Mouse (Mus musculus) embryonic facial prominence, embryonic 10.5 days (tissue): ENCODE measurements around the gene Acsl5. TPM values are rescaled to one million over a fixed set of nuclear protein-coding genes. Genes with fewer than 3 reads are reported as not detected.

Source experiments
- DNase-seq: peaks from one replicate; pipeline ENCODE4 v3.0.0-alpha.2; 2017; ENCODE audit warnings: low spot score
- H3K27ac ChIP-seq: fragments of 300-500 bp; sonication (generic); replicated peaks from 2 replicates; pipeline ENCODE4 v1.5.1; 2016; ENCODE audit warnings: mild to moderate bottlenecking
- H3K27me3 ChIP-seq: fragments of 300-500 bp; sonication (generic); replicated peaks from 2 replicates; pipeline ENCODE4 v1.6.1; 2016; ENCODE audit warnings: low read depth, mild to moderate bottlenecking; ENCODE audit not compliant: poor library complexity, severe bottlenecking
- H3K36me3 ChIP-seq: fragments of 300-500 bp; sonication (generic); replicated peaks from 2 replicates; pipeline ENCODE4 v1.6.1; 2016; ENCODE audit warnings: mild to moderate bottlenecking, moderate library complexity
- H3K4me1 ChIP-seq: fragments of 300-500 bp; sonication (generic); 2 replicates; pipeline ENCODE4 v1.6.1; 2016
- H3K4me3 ChIP-seq: fragments of 300-500 bp; sonication (generic); 2 replicates; pipeline ENCODE4 v1.5.1; 2016; ENCODE audit warnings: mild to moderate bottlenecking, moderate library complexity
- H3K9me3 ChIP-seq: fragments of 300-500 bp; sonication (generic); 2 replicates; pipeline ENCODE4 v1.6.1; 2016; ENCODE audit warnings: mild to moderate bottlenecking
- WGBS: fragments of 180-500 bp; shearing (Covaris S2); methylation state at CpG from one replicate; pipeline ENCODE4 v1.1.7; 2016; 5-methylcytosine and 5-hydroxymethylcytosine counted together
- polyA plus RNA-seq: library from polyadenylated mRNA; unstranded; fragments of >200 nt; fragmentation: Nextera tagmentation; extraction: Ambion mirVana; gene quantifications from 2 replicates; pipeline ENCODE4 v1.2.1, GENCODE M21; 2016

Acsl5 gene
- polyA plus RNA-seq, 1 experiment from 2014 or later, result 27.4 TPM

DNA sequence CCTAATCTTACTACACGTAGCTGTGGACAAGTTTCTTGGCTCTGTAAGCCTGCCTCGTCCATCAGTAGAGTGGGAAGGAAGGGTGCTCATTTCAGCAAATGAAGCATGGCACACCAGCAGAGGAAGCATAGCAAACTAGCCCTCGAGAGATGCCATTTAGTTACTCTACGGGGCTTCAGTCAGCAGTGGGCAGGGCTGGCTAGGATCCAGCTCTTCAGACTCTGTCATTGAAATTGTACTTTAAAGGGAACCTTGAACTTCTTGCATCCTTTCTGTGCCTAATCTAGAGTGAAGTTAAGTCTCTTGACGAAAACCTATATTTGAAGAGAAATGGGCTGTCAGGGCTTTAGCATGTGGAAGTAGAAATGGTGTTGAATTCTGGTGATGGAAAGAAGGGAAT is 67.8 kb downstream of the Acsl5 start:
- Histone ChIP-seq H3K27ac (no peak overlapping the region), H3K36me3 (peaks cover 24% of the 10 kb centered on the region), H3K9me3 (no peaks in the 10 kb centered on the region), H3K27me3 (no peaks in the 10 kb centered on the region), H3K4me1 (peaks cover 18% of the 10 kb centered on the region), H3K4me3 (no peak overlapping the region)
- DNase-seq, result no peak
- WGBS, result 83% methylated on average over 5 of the region's 5 CpGs

DNA sequence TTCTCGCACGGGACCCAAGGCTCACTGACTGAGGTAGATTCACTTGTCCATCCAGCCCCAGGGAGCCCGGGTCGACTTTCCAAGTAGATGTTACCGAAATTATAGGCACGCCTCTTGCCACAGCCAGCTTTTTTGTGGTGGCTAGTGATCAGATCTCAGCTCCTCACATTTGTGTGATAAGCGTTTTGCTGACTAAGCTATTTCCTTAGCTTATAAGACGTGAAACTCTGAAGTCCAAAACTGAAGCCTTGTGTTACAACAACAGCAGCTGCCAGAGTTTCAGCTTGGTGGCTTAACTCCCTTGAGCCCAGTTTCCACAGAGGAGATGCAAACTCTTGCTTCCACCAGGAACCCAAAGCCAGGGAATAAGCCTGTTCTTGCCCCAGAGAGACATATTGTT is 70.9 kb downstream of the Acsl5 start:
- H3K36me3 ChIP-seq, result peaks cover 25% of the 10 kb centered on the region
- WGBS, result 93% methylated on average over 8 of the region's 8 CpGs
- no peaks in the 10 kb centered on the region for H3K27me3 ChIP-seq
- DNase-seq, result no peak
- H3K9me3 ChIP-seq, result no peaks in the 10 kb centered on the region
- no peak overlapping the region for H3K4me3 ChIP-seq
- H3K4me1 ChIP-seq, result no peaks in the 10 kb centered on the region; the same call in 1 of the 2 replicates
- no peak overlapping the region for H3K27ac ChIP-seq

DNA sequence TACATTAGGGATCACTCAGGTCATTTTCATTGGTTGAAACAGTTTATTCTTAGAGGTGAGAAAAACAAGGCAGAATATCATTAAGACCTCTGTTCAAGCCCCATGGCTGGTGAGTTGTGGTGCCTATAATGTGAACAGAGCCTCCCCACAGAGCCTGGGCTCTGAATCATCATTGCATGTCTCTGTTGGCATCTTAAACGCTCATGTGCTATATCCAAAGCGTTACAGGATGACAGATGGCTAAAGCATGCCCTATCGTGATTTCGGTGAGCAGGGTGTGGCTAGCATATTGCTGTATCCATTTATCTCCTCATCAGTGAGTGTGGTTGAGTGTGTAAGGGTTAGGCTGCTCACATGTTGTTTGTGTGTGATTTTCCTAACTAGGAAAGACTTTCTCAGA is 75.8 kb downstream of the Acsl5 start:
- WGBS, result 91% methylated on average over 4 of the region's 4 CpGs
- H3K4me1 ChIP-seq, result no peaks in the 10 kb centered on the region
- H3K36me3 ChIP-seq, result peaks cover 54% of the 10 kb centered on the region

DNA sequence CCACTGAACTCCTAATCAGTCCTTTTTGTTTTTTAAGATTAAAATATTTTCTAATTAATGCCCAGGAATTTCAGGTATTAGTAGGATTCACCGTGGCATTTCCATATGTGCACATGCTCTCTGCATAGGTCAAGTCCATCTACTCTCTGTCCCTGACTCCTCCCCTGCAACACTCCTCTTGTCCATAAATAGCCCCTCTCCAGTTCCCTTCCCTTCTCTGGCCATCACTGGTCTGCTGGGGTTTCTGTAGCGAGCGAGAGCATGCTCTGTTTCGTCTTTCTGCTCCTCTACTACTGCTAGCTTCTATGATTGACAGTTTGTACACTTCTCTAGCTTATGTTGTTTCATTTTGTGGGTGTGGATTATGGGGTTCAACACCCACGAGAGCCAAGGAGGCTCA is 80.0 kb downstream of the Acsl5 start:
- DNase-seq, result no peak
- H3K36me3 ChIP-seq, result peaks cover 37% of the 10 kb centered on the region
- H3K4me1 ChIP-seq, result no peaks in the 10 kb centered on the region
- WGBS, result 89% methylated on average over 5 of the region's 5 CpGs
- H3K27me3 ChIP-seq, result no peaks in the 10 kb centered on the region
- no peaks in the 10 kb centered on the region for H3K9me3 ChIP-seq
- no peak overlapping the region for H3K27ac ChIP-seq
- no peak overlapping the region for H3K4me3 ChIP-seq

More for the DNA sequence above, 75.8 kb downstream of the Acsl5 start:
- no peaks in the 10 kb centered on the region for H3K27me3 ChIP-seq
- no peak for DNase-seq
- H3K9me3 ChIP-seq, result no peaks in the 10 kb centered on the region
- H3K4me3 ChIP-seq, result no peak overlapping the region
- no peak overlapping the region for H3K27ac ChIP-seq

DNA sequence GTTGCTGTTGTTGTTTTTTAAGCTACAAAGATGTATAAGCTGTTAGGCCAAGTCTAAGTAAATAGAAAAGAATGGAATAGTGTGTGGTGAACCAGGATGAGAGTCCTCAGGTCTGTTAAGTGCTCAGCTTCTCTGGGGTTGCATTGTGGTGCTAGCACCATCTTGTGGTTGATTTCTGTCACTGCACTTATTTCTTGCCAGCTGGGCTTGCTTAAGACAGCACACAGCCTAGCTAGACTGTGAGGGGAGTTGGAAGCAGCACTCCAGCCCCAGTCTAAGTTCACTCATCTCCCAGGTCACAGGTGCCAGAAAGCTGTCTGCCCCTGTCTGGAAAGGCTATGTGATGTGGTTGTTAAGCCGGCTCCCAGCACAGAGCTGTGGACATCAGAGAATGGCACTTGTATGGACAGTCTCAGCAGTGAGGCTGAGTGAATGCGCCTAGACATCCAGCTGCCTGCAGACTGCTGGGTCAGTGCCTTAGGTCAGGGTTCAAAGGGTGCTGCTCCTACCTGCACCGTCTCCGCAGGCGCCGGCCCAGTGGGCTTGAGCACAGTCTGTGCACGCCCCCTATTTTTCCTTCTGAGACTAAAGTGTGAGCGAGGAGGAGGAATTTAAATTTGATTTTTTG is 81.0 kb downstream of the Acsl5 start:
- H3K36me3 ChIP-seq, result peaks cover 37% of the 10 kb centered on the region
- H3K27me3 ChIP-seq, result no peaks in the 10 kb centered on the region
- H3K9me3 ChIP-seq, result no peaks in the 10 kb centered on the region
- no peak overlapping the region for H3K4me3 ChIP-seq
- no peaks in the 10 kb centered on the region for H3K4me1 ChIP-seq
- H3K27ac ChIP-seq, result no peak overlapping the region
- DNase-seq, result peak; percentile 68
- 87% methylated on average over 8 of the region's 8 CpGs for WGBS

DNA sequence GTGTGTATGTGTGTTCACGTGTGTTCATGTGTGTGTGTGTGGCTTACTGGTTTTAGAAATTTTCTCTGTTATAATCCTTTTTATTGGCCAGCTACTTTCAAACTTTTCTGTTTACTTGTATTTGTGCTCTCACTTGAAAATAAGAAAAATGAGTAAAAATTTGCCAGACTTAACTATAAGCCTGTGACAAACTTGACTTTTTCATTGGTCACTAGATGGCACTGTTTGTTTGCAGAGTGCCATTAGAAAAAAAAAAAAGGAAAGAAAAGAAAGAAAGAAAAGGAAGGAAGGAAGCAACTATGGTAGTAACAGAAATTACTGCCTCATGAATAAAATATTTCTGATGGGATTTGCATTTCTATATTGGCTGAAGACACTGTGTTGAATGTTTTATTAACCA is 84.1 kb downstream of the Acsl5 start:
- WGBS, result 90% methylated on average over 1 of the region's 1 CpGs
- H3K4me3 ChIP-seq, result no peak overlapping the region
- peaks cover 10% of the 10 kb centered on the region for H3K36me3 ChIP-seq
- no peak for DNase-seq
- no peaks in the 10 kb centered on the region for H3K9me3 ChIP-seq
- H3K27ac ChIP-seq, result no peak overlapping the region
- H3K4me1 ChIP-seq, result no peaks in the 10 kb centered on the region
- H3K27me3 ChIP-seq, result no peaks in the 10 kb centered on the region

DNA sequence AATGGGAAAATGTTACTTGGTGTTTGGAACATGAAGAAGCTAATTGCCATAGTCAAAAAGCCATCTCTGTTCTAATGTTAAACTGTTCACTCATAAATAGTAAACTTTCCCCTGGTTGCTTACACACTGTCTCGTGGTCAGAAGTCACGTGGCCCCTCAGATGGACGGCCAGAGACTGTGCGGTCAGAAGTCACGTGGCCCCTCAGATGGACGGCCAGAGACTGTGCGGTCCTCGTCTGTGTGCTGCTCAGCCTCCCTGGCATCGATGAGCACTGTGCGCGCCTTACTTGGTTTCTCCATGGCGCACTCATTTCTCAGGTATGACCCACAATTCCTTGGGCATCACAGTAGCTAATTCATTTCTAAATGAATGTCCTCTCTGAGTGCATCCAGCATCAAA is 84.7 kb downstream of the Acsl5 start:
- WGBS, result 88% methylated on average over 12 of the region's 12 CpGs
- no peak for DNase-seq

DNA sequence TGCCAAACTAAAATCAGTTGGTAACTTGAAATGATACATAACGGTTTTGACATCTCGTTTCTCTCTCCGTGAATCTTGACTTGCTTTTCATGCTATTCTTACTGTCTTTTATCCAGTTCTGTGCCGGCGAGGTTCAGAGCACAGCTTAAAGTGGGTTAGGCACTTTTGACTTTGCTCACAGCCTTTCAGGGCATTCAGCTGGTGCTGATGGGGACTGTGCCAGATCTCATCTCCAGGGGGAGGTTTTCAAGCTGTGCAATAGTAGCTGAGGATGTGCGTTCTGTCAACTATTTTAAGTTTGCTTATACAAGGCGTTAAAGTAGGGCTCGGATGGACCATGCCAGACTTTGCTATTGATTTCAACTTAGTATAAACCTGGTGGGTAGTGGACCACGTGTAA is 85.3 kb downstream of the Acsl5 start:
- no peak for DNase-seq
- no peaks in the 10 kb centered on the region for H3K9me3 ChIP-seq
- no peak overlapping the region for H3K27ac ChIP-seq
- no peaks in the 10 kb centered on the region for H3K4me1 ChIP-seq
- no peaks in the 10 kb centered on the region for H3K27me3 ChIP-seq
- peaks cover 4% of the 10 kb centered on the region; the same call in 1 of the 2 replicates for H3K36me3 ChIP-seq
- WGBS, result 87% methylated on average over 9 of the region's 9 CpGs
- no peak overlapping the region for H3K4me3 ChIP-seq

More for the DNA sequence above, 84.7 kb downstream of the Acsl5 start:
- Histone ChIP-seq H3K36me3 (peaks cover 5% of the 10 kb centered on the region), H3K4me1 (no peaks in the 10 kb centered on the region), H3K27ac (no peak overlapping the region), H3K27me3 (no peaks in the 10 kb centered on the region), H3K4me3 (no peak overlapping the region), H3K9me3 (no peaks in the 10 kb centered on the region)

DNA sequence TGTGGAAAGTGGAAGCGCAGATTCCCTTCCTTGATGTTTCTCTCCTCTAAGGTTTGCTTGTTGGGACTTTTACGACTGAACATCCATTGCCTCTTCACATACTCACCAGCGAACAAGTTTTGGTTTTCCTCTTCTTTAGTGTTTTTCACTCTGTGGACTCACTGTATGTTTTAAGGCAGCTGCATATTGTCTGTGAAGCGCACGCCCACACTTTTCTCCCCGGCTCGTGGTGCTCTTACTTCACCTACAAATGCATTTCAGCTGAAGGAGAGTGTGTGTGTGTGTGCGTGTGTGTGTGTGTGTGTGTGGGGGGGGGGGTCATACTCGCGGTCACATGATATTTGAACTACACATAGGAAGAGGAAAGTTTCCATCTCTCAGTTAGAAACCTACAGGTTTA is 85.9 kb downstream of the Acsl5 start:
- H3K36me3 ChIP-seq, result peaks cover 5% of the 10 kb centered on the region; the same call in 1 of the 2 replicates
- WGBS, result 90% methylated on average over 10 of the region's 10 CpGs
- H3K27ac ChIP-seq, result no peak overlapping the region
- DNase-seq, result no peak
- H3K27me3 ChIP-seq, result no peaks in the 10 kb centered on the region
- H3K4me3 ChIP-seq, result no peak overlapping the region
- no peaks in the 10 kb centered on the region for H3K9me3 ChIP-seq
- no peaks in the 10 kb centered on the region for H3K4me1 ChIP-seq

DNA sequence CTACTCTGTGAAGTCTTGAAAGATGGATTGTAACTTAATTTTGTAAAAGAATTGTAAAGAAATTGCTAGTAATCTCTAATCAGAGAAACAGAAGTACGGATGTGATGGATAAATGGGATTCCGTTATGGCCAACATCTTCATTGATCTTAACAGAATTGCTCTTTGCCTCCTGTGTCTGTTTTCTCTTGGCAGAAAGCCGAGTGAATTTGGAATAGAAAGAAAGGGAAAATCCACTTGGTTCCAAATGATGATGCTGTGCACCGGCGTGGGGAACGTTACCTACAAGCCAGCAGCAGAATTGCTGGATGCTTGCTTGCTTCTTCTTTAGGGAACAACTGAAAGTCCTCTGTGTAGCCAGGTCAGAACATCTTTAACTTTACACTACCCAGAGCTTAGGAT is 88.8 kb downstream of the Acsl5 start:
- H3K36me3 ChIP-seq, result peaks cover 13% of the 10 kb centered on the region; the same call in 1 of the 2 replicates
- H3K4me1 ChIP-seq, result no peaks in the 10 kb centered on the region
- H3K9me3 ChIP-seq, result no peaks in the 10 kb centered on the region
- DNase-seq, result no peak
- H3K27ac ChIP-seq, result no peak overlapping the region
- H3K4me3 ChIP-seq, result no peak overlapping the region
- 94% methylated on average over 6 of the region's 6 CpGs for WGBS
- H3K27me3 ChIP-seq, result no peaks in the 10 kb centered on the region

DNA sequence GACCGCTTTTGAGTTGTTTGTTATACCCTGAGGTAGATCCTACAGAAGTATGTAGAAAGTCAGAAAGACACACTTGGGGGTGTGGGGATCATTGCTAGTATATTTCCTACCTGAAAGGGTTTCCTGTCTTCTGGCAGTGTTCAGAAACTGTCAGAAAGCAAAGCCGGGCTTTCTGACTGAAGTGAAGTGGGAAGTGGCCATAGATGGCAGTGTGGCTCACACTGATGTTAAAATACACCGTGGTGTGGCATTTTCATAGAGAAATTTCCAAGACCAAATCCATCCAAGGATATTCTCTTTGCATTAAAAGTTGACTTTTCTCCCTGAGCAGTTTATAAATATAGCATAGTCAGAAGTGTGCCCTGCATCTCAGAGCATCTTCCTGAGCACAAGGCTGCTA is 89.6 kb downstream of the Acsl5 start:
- no peaks in the 10 kb centered on the region for H3K27me3 ChIP-seq
- H3K4me3 ChIP-seq, result no peak overlapping the region
- no peak for DNase-seq
- no peaks in the 10 kb centered on the region for H3K4me1 ChIP-seq
- WGBS, result 80% methylated on average over 3 of the region's 3 CpGs
- H3K9me3 ChIP-seq, result no peaks in the 10 kb centered on the region
- peaks cover 13% of the 10 kb centered on the region; the same call in 1 of the 2 replicates for H3K36me3 ChIP-seq
- H3K27ac ChIP-seq, result no peak overlapping the region

DNA sequence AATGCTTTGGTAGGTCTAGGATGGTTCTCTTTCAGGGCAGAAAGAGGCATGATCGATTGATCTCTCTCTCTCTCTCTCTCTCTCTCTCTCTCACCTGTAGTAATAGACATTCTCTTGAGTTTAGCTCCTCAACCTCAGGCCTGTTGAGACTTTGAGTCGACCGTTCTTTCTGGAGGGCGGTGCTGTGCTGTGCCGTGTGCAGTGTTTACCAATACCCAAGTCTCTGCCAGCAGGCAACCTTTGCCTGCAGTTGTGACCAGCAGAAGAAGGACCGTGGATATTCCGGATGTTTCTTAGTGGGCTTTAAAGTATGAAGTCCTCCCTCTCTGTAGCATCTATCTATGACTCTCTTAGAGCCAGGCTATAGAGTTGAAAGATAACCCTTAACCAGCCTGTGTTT is 90.7 kb downstream of the Acsl5 start:
- H3K27me3 ChIP-seq, result no peaks in the 10 kb centered on the region
- H3K27ac ChIP-seq, result no peak overlapping the region
- no peaks in the 10 kb centered on the region for H3K9me3 ChIP-seq
- peaks cover 13% of the 10 kb centered on the region; the same call in 1 of the 2 replicates for H3K36me3 ChIP-seq
- DNase-seq, result no peak
- 96% methylated on average over 7 of the region's 7 CpGs for WGBS
- no peak overlapping the region for H3K4me3 ChIP-seq
- H3K4me1 ChIP-seq, result no peaks in the 10 kb centered on the region

DNA sequence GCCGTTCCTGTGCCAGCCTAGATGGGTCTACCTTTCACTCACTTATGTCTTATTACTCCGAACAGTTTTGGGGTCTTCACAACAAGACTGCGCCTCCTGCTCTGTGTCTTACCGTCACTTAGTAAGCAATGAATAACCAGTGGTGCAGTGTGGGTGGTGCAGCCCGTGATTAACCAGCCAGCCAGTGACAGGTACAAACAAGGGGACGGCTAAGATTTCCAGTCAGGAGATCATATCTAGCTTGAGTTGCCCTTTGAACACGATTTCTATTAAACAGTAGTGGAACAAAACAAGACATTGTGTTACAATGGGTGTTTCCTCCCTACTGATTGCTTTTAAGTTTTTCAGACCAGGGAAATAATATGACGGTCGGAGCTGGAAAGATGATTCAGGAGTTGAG is 91.5 kb downstream of the Acsl5 start:
- no peaks in the 10 kb centered on the region for H3K27me3 ChIP-seq
- 90% methylated on average over 9 of the region's 9 CpGs for WGBS
- H3K36me3 ChIP-seq, result peaks cover 13% of the 10 kb centered on the region; the same call in 1 of the 2 replicates
- no peak overlapping the region for H3K4me3 ChIP-seq
- no peak overlapping the region for H3K27ac ChIP-seq
- H3K9me3 ChIP-seq, result no peaks in the 10 kb centered on the region
- H3K4me1 ChIP-seq, result no peaks in the 10 kb centered on the region
- no peak for DNase-seq
